Mouse (Mus musculus): ENCODE data around the gene Gna11. TPM values are rescaled to one million over a fixed set of nuclear protein-coding genes. Genes with fewer than 3 reads are reported as not detected.

Gna11 gene
- total RNA-seq, 2 experiments from 2014 or later: 116 to 117 TPM

DNA sequence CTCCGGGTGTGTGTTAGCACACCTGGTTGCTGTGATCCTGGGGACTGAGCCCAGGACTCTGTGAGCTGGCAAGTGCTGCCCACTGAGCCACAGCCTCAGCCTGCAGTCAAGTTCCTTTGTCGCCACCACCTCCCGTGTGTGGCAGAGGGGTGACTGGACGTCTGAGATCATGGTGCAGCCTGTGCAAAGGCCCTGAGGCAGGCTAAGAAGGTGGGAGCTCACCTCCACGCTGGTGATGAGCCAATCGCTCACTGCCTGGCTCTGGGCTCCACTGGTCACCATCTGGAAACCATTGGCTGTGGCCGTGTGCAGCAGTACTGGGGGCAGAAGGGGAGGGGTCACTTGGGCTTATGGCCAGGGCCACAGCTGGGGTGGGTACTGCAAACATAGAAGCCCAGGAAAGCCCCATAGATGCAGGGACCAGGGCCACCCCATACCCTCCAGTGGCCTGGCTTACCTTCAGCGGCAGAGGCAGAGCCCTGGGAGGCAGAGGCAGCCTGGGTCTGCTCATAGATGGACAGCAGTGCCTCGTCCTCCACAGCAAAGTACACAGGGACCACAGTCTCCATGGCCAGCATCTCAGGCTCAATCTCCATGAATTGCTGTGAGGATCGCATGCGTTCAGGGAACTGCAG is 52.3 kb downstream of the Gna11 start:
- intact Hi-C loops (cut with DNase I): no loop called here
- DNase-seq: no peak

DNA sequence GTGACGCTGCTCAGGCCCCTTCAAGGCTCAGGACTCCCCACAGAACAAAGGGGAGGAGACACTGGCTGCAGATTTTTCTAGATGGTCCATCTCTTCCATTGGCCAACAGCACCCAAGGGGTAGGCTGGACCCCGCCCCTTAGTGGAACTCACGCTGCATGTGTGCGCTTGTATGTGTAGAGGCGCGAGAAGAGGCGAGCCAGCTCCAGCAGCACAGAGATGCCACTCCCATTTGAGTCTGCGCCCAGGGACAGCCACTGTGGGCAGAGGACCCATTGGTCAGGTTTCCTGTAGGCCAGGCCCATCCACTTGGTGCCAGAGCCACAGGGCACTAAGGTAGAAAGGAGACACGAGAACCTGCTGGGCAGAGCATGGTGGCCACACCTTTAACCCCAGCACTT is 54.0 kb downstream of the Gna11 start:
- intact Hi-C loops (cut with DNase I): no loop called here
- no peak for DNase-seq

DNA sequence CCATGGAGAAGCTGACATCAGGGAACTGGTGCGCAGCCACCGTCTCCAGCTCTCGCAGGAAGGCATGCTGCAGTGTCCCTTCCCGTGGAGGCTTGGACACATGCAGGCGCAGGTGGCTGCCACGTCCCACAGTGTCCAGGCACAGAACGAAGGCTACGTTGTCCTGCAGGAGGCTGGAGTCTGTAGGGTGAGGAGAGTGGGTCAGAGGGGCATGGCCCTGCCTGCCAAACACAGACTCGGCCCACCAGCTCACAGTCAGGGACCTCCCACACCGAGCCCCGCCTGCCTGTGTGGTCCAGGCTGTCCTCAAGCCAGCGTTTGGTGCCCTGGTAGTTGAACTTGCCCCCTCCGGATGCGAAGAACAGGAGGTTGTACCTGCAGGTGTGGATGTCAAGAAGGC is 55.0 kb downstream of the Gna11 start:
- intact Hi-C loops (cut with DNase I): no loop called here
- DNase-seq: no peak

DNA sequence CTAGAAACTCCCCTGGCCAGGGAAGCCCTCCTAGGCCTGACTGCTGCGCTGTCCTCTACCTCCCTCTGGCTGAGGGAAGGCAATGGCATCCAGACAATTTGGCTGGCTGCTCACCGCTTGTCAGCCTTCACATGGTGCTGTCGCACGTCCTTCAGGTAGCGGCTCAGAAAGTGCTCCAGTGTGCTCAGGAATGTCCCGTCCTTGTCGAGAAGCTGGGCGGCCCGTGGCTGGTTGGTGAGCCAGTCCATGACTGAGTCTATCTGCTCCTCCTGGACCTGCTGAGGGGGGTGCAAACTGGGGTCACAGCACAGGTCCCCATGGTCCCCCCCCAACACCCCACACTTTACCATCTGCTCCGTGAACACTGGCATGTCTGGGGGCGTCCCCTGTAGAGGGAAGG is 56.9 kb downstream of the Gna11 start:
- intact Hi-C loops (cut with DNase I): no loop called here
- DNase-seq: no peak

- no peak for DNase-seq
- intact Hi-C loops (cut with DNase I): no loop called here
These were observed 58.5 kb downstream of the Gna11 start for GRCm38 (mm10) chr10:81486496-81486895.

DNA sequence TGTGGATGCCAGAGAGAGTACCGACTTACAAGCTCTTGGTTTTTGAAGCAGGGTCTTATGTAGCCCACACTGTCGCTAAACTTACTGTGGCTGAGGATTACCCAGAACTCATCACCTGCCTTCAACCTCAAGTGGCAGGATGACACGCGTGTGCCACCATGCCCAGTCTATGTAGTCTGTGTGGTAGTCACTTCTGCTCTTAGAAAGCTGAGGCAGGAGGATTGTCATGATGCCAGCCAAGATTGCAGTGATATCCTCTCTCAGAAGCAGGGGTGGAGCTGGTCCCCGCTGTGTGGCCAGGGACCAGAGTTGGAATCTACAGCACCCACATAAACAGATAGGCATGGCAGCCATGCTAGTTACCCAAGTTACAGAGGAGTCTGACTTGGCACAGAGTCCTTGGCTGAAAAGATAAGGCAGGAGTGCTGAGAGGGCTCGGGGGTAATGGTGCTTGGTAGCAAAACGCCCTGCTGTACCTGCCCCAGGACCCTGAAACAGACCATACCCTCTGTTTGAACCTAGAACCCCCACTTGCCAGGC is 59.4 kb downstream of the Gna11 start:
- DNase-seq: no peak
- intact Hi-C loops (cut with DNase I): no loop called here

DNA sequence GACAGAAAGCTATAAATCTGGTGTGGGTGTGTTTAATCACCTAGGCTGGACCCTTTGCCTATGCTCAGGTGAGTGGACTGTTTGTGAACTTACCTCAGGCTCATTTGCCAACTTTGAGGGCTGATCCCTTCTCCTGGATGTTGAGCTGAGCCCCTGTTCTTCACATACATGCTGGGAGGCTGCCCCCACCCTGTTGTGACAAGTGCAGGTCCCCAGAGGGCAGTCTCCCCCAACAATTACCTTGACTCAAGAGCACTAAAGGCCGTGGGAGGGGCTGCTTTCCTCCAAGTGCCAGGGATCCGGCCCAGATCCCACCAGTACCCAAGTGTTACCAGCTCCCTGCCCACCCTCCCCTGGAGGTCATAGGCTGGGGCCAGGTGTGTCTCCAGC is 59.9 kb downstream of the Gna11 start:
- intact Hi-C loops (cut with DNase I): no loop called here
- DNase-seq: no peak

DNA sequence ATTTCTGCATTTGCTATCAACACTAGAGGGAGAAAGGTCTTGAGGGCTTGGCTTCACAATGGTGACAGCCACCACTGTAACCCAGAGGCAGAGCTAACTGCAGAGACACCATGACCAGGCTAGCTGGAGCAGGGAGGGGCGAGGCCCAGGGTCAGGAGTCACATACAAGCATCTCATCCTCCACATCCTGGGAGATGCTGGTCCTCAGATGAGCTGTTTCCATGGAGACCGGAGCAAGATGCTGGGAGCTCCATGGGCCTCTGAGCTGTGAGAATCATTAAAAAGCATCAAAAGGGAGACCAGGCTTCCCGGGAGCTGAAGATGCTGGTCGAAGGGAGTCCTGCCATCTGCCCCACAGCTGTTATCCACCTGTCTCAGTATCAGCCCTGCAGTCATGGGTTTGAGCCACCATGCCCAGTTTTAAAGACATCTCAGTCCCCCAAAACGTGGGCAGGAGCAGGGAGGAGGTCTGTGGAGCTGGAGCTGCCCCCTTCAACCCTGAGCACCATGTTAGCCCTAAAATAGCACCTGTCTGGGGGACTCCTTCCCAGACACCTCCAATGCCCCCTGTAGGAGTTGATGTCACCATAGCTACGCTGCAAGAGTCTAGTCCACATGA is 60.4 kb downstream of the Gna11 start:
- intact Hi-C loops (cut with DNase I): no loop called here
- DNase-seq: no peak

- intact Hi-C loops (cut with DNase I): no loop called here
- peak; percentile 54 for DNase-seq
These were observed 61.0 kb downstream of the Gna11 start for GRCm38 (mm10) chr10:81483983-81484382.

GRCm38 (mm10) chr10:81482533-81482889 is 62.5 kb downstream of the Gna11 start, which contains the start of gene Celf5:
Gene Celf5 (minus strand): TSS chr10:81482709.
- peak; percentile 61 for DNase-seq
- intact Hi-C loops (cut with DNase I): no loop called here

GRCm38 (mm10) chr10:81481605-81482532 is 63.1 kb downstream of the Gna11 start:
- intact Hi-C loops (cut with DNase I): no loop called here
- no peak for DNase-seq

Small RNA genes lying within 50 kb of the gene (microRNA-seq; reads per million reads assigned to microRNA genes)
- not detected for gene Gm25595

Other genes with a start within 250 kb of the Gna11 start
- 10 to 100 TPM; 26.5 to 26.9 TPM for gene Cactin, start 224.1 kb downstream of the Gna11 start, total RNA-seq (2021)
- 1 to 10 TPM; 1.6 to 2.0 TPM for gene Tbxa2r, start 216.5 kb downstream of the Gna11 start, total RNA-seq (2021)
- gene Gipc3, start 201.9 kb downstream of the Gna11 start, total RNA-seq (2021): under 1 TPM; 0.12 to 0.28 TPM
- gene Hmg20b, start 194.7 kb downstream of the Gna11 start, total RNA-seq (2021): 10 to 100 TPM; 23.5 to 26.8 TPM
- gene Mfsd12, start 187.7 kb downstream of the Gna11 start, total RNA-seq (2021): 10 to 100 TPM; 29.6 to 29.7 TPM
- gene 4930404N11Rik, start 179.4 kb downstream of the Gna11 start, total RNA-seq (2021): 1 to 10 TPM; 1.3 to 1.4 TPM
- gene Fzr1, start 166.7 kb downstream of the Gna11 start, total RNA-seq (2021): 100 to 1,000 TPM; 109 to 112 TPM
- 10 to 100 TPM; 58.8 to 61.5 TPM for gene Dohh, start 160.8 kb downstream of the Gna11 start, total RNA-seq (2021)
- 1 to 10 TPM; 3.7 to 4.4 TPM for gene Gm48551, start 160.7 kb downstream of the Gna11 start, total RNA-seq (2021)
- gene Gm48552, start 156.2 kb downstream of the Gna11 start, total RNA-seq (2021): 1 to 10 TPM; 2.7 to 5.9 TPM
- gene Smim24, start 152.1 kb downstream of the Gna11 start, total RNA-seq (2021): 1 to 10 TPM; 1.5 to 2.3 TPM
- gene Nfic, start 89.6 kb downstream of the Gna11 start, total RNA-seq (2021): 10 to 100 TPM; 29.5 to 31.1 TPM
- 100 to 1,000 TPM; 303 to 316 TPM for gene Celf5, start 62.5 kb downstream of the Gna11 start, total RNA-seq (2021)
- 100 to 1,000 TPM; 104 to 105 TPM for gene Ncln, start 48.8 kb downstream of the Gna11 start, total RNA-seq (2021)
- gene S1pr4, start 45.1 kb downstream of the Gna11 start, total RNA-seq (2021): under 1 TPM; 0.14 to 0.66 TPM
- gene Gna15, start 21.0 kb downstream of the Gna11 start, total RNA-seq (2021): 1 to 10 TPM; 1.1 to 1.6 TPM
- 100 to 1,000 TPM; 474 to 479 TPM for gene Aes, start 14.3 kb upstream of the Gna11 start, total RNA-seq (2021)
- 10 to 100 TPM; 34.0 to 44.5 TPM for gene Tle2, start 29.4 kb upstream of the Gna11 start, total RNA-seq (2021)
- 1 to 10 TPM; 2.2 to 3.2 TPM for gene Tle6, start 55.9 kb upstream of the Gna11 start, total RNA-seq (2021)
- 1 to 10 TPM; 2.5 to 2.7 TPM for gene BC025920, start 61.1 kb upstream of the Gna11 start, total RNA-seq (2021)
- gene Sirt6, start 82.6 kb upstream of the Gna11 start, total RNA-seq (2021): 10 to 100 TPM; 37.4 to 38.1 TPM
- gene Ankrd24, start 83.3 kb upstream of the Gna11 start, total RNA-seq (2021): 10 to 100 TPM; 37.9 to 44.6 TPM
- gene Gm10778, start 103.9 kb upstream of the Gna11 start, total RNA-seq (2021): 1 to 10 TPM; 5.4 to 5.5 TPM
- 10 to 100 TPM; 10.5 to 13.1 TPM for gene Zfp433, start 159.6 kb upstream of the Gna11 start, total RNA-seq (2021)
- 10 to 100 TPM in 1 of 2 experiments, 1 to 10 TPM in 1; 9.3 to 11.1 TPM for gene Gm3055, start 226.0 kb upstream of the Gna11 start, total RNA-seq (2021)